Mouse (Mus musculus): ENCODE results near the gene H13. TPM values are rescaled to one million over a fixed set of nuclear protein-coding genes. Genes with fewer than 3 reads are reported as not detected.

H13 gene
- polyA plus RNA-seq, 1 experiment from 2014 or later: 172 TPM

DNA sequence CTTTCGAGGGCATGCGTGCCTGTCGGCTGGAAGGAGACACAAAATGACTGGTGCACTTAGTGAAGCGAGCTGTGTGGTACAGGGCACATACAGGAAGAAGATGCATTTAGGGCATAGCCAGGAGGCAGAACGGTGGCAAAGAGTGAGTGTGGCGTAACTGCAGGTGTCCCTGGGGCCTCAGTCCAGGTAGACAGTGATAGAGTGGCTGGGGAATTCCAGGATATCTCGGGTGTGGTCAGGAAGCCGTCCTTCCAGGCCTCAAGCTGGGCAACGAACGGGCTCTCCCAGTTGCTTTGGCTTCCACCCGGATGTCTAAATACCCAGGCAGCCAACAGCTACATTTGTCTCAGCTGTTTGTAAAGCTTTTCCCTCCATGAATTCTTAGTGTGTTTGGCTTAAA is 4.9 kb downstream of the H13 start:
- Histone ChIP-seq H3K4me2 (ENCODE audit: low read length) (no peak overlapping the region), H3K9ac (ENCODE audit: low read depth, low read length) (no peak overlapping the region), H3K36me3 (ENCODE audit: control insufficient read depth, insufficient read depth, low read length) (peaks cover 13% of the 10 kb centered on the region), H3K27me3 (replicated peaks; ENCODE audit: control insufficient read depth, insufficient read depth, low read length) (no peaks in the 10 kb centered on the region), H3K4me1 (ENCODE audit: control insufficient read depth, insufficient read depth, low read depth, low read length) (peaks cover 41% of the 10 kb centered on the region), H3K4me3 (ENCODE audit: low read length) (no peak overlapping the region), H3K9me3 (ENCODE audit: control insufficient read depth, low read length) (no peaks in the 10 kb centered on the region), H3K27ac (ENCODE audit: low read depth, low read length) (no peak overlapping the region)
- ATAC-seq: no peak
- 85% methylated on average over 11 of the region's 11 CpGs for WGBS

DNA sequence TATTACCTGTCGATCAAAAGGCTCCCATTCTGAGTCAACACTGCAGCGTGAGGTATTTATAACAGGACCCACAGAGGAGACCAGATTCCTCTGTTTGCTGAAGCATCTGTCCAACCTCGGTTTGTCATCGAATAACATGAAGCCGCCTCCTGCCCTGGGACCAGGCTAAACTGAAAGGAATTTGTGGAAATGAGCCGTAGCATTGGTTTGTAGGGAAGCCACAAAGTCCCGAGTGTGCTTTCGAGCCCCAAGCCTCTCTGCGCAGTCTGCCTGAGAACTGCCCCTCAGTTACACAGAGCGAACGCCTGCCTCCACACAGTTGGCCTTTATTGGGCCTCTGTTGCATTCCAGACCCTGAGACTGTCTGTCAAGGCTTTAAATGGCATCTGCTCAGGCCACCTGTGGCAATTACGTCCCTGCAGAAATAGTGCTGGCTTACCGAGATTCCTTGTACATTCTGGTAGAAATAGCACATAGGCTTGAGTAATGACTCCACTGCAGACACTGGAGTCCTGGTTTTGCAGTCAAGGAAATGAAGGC is 6.1 kb downstream of the H13 start:
- Histone ChIP-seq H3K4me2 (ENCODE audit: low read length) (no peak overlapping the region), H3K9ac (ENCODE audit: low read depth, low read length) (no peak overlapping the region), H3K9me3 (ENCODE audit: control insufficient read depth, low read length) (no peaks in the 10 kb centered on the region), H3K4me3 (ENCODE audit: low read length) (no peak overlapping the region), H3K27ac (ENCODE audit: low read depth, low read length) (no peak overlapping the region), H3K27me3 (replicated peaks; ENCODE audit: control insufficient read depth, insufficient read depth, low read length) (no peaks in the 10 kb centered on the region), H3K4me1 (ENCODE audit: control insufficient read depth, insufficient read depth, low read depth, low read length) (peaks cover 45% of the 10 kb centered on the region), H3K36me3 (ENCODE audit: control insufficient read depth, insufficient read depth, low read length) (peaks cover 14% of the 10 kb centered on the region)
- no peak for ATAC-seq
- WGBS: 84% methylated on average over 13 of the region's 13 CpGs

DNA sequence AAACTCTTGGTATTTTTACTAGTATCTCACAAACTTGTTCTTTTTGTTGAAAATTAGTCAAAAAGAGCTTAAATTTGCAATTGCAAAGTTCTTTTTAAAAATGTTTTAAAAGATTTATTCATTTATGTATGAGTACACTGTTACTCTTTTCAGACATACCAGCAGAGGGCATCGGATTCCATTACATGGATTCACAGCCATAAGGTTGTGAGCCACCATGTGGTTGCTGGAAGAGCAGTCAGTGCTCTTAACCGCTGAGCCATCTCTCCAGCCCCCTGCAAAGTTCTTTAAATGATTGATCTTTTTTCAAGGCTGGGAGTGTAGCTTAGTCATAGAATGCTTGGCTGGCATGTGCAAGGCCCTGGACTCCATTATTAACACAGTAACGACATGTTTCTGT is 9.0 kb downstream of the H13 start:
- Histone ChIP-seq H3K9ac (ENCODE audit: low read depth, low read length) (no peak overlapping the region), H3K9me3 (ENCODE audit: control insufficient read depth, low read length) (no peaks in the 10 kb centered on the region), H3K4me1 (ENCODE audit: control insufficient read depth, insufficient read depth, low read depth, low read length) (peaks cover 17% of the 10 kb centered on the region), H3K36me3 (ENCODE audit: control insufficient read depth, insufficient read depth, low read length) (peaks cover 41% of the 10 kb centered on the region), H3K27ac (ENCODE audit: low read depth, low read length) (no peak overlapping the region), H3K4me2 (ENCODE audit: low read length) (no peak overlapping the region), H3K27me3 (replicated peaks; ENCODE audit: control insufficient read depth, insufficient read depth, low read length) (no peaks in the 10 kb centered on the region), H3K4me3 (ENCODE audit: low read length) (no peak overlapping the region)
- 43% methylated on average over 3 of the region's 3 CpGs for WGBS
- peak; percentile 66 for ATAC-seq

DNA sequence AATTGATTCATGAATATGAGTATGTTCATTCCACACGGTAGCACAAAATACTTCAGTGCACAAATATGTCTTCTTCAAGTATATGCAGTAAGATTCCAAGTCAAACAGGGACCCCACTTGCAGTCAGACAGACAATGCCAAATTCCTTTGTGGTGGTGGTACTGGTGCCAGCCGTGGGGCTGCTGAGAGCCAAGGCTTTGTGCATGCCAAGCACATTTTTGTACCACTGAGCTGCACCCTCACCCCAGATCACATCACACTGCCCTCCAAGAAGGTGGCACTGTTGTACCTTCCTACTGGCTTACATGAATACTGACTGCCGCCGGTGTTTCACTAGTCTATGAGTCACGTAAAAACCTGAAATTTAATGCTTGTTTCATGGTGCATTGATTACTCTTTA is 9.7 kb downstream of the H13 start:
- WGBS: 75% methylated on average over 5 of the region's 5 CpGs
- peaks cover 47% of the 10 kb centered on the region for H3K36me3 ChIP-seq (ENCODE audit: control insufficient read depth, insufficient read depth, low read length)
- no peak overlapping the region for H3K9ac ChIP-seq (ENCODE audit: low read depth, low read length)
- H3K9me3 ChIP-seq (ENCODE audit: control insufficient read depth, low read length): no peaks in the 10 kb centered on the region
- no peak for ATAC-seq
- H3K4me3 ChIP-seq (ENCODE audit: low read length): no peak overlapping the region
- H3K4me1 ChIP-seq (ENCODE audit: control insufficient read depth, insufficient read depth, low read depth, low read length): peaks cover 14% of the 10 kb centered on the region
- no peak overlapping the region for H3K4me2 ChIP-seq (ENCODE audit: low read length)
- no peaks in the 10 kb centered on the region for H3K27me3 ChIP-seq (replicated peaks; ENCODE audit: control insufficient read depth, insufficient read depth, low read length)
- H3K27ac ChIP-seq (ENCODE audit: low read depth, low read length): no peak overlapping the region

DNA sequence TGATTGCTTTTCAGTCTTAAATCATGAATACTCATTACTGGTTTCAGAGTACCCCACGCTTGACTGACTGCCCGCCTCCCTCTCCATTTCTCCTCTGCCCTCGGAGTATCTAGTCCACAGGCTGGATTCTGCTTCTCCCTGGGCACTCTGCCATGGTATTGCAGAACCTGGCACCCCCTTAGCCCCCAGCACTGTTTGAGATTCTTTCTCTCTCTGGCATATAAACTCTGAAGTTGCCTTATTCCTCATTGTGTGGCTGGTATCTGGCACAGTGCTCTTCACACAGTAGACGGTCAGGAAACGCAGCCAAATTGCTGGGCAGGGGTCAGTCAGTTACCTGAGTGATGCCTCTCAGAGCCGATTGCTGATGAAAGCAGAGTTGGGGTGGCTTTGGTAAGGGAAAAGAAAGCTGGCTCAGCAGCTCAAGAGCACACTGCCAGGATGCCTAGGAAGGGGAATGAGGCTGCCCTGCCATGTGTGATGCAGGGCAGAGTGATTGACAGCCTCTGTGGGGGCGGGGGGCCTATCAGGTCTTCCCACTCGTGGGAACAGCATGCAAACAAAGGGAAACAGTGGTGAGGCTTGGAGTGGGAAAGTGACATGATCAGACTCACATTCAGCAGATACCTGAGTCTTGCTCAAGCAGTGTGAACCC is 10.6 kb downstream of the H13 start:
- H3K9ac ChIP-seq (ENCODE audit: low read depth, low read length): no peak overlapping the region
- H3K4me2 ChIP-seq (ENCODE audit: low read length): no peak overlapping the region
- 69% methylated on average over 8 of the region's 8 CpGs for WGBS
- H3K27me3 ChIP-seq (replicated peaks; ENCODE audit: control insufficient read depth, insufficient read depth, low read length): no peaks in the 10 kb centered on the region
- ATAC-seq: peak; percentile 84
- peaks cover 56% of the 10 kb centered on the region for H3K36me3 ChIP-seq (ENCODE audit: control insufficient read depth, insufficient read depth, low read length)
- H3K4me3 ChIP-seq (ENCODE audit: low read length): no peak overlapping the region
- H3K4me1 ChIP-seq (ENCODE audit: control insufficient read depth, insufficient read depth, low read depth, low read length): peaks cover 8% of the 10 kb centered on the region
- no peaks in the 10 kb centered on the region for H3K9me3 ChIP-seq (ENCODE audit: control insufficient read depth, low read length)
- peak overlapping the region; percentile 52; the same call in 1 of the 2 replicates for H3K27ac ChIP-seq (ENCODE audit: low read depth, low read length)

DNA sequence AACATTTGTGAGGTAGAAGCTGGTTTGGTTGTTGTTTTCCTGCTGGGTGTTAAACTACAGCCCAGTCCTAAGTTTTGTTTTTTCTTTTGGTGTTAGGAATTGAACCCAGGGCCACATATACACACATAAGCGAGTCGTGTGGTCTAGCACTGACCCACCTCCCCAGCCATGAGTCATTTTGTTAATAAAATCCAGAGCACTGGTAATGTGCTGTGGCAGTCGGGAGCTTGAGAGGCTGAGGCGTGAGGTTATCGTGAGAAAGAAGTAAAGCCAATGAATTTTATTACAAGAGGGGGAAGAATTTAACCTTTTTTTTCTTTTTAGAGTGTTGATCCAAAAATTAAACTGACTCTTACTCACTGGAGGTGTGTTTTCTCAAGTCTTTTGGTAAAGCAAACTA is 13.8 kb downstream of the H13 start:
- H3K9me3 ChIP-seq (ENCODE audit: control insufficient read depth, low read length): no peaks in the 10 kb centered on the region

DNA sequence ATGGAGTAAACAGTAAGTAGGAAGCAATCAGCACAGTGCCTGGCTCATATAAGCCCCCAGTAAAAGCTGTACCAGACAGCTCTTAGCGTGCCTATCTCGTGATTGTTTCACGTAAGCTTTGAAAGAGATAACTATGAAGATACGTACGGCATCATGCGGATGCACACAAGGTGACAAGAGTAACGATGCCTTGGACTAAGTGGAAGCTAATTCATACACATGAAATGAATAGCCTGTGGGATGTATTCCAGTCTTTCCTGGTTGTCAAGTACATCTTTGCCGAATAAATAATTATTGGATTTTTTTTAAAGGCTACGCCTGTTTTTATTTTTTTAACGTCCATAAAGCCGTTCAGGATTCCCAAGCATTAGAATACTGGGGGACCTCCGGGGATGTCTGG is 17.1 kb downstream of the H13 start:
- H3K27ac ChIP-seq (ENCODE audit: low read depth, low read length): peak overlapping the region; percentile 63
- peak overlapping the region; percentile 35; the same call in 1 of the 2 replicates for H3K9ac ChIP-seq (ENCODE audit: low read depth, low read length)
- 60% methylated on average over 12 of the region's 12 CpGs for WGBS
- no peaks in the 10 kb centered on the region for H3K27me3 ChIP-seq (replicated peaks; ENCODE audit: control insufficient read depth, insufficient read depth, low read length)
- ATAC-seq: peak; percentile 10
- peaks cover 77% of the 10 kb centered on the region for H3K36me3 ChIP-seq (ENCODE audit: control insufficient read depth, insufficient read depth, low read length)
- H3K9me3 ChIP-seq (ENCODE audit: control insufficient read depth, low read length): no peaks in the 10 kb centered on the region
- peak overlapping the region; percentile 36; the same call in 1 of the 2 replicates for H3K4me2 ChIP-seq (ENCODE audit: low read length)
- peak overlapping the region; percentile 19 for H3K4me3 ChIP-seq (ENCODE audit: low read length)
- H3K4me1 ChIP-seq (ENCODE audit: control insufficient read depth, insufficient read depth, low read depth, low read length): peaks cover 6% of the 10 kb centered on the region

More for the DNA sequence above, 13.8 kb downstream of the H13 start:
- Histone ChIP-seq H3K36me3 (ENCODE audit: control insufficient read depth, insufficient read depth, low read length) (peaks cover 71% of the 10 kb centered on the region), H3K4me3 (ENCODE audit: low read length) (no peak overlapping the region), H3K9ac (ENCODE audit: low read depth, low read length) (no peak overlapping the region), H3K4me2 (ENCODE audit: low read length) (no peak overlapping the region), H3K4me1 (ENCODE audit: control insufficient read depth, insufficient read depth, low read depth, low read length) (peaks cover 13% of the 10 kb centered on the region), H3K27me3 (replicated peaks; ENCODE audit: control insufficient read depth, insufficient read depth, low read length) (no peaks in the 10 kb centered on the region), H3K27ac (ENCODE audit: low read depth, low read length) (no peak overlapping the region)
- WGBS: 92% methylated on average over 5 of the region's 5 CpGs
- no peak for ATAC-seq

DNA sequence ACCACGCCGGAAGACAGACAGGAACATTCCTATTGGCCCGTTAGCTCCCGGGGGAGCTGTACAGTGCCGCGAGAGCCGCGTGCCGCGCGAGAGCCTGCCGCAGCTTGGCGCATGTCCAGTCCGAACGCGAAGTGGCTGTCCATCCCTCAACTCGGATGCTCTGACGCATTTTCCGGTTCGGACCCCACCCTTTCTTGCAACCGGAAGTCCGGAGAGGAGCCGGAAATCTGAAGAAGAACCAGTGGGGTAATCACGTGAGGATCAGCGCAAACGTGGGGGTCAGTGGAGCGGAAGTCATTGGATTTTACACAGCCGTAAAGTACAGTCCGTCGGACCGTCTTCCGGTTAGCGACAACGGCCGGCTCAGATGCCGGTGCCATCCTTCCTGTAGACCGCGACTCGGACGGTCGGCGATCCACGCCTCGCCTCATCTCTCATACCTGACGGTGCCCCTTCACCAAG is 17.6 kb downstream of the H13 start, which contains the start of gene Mcts2:
TSS of gene Mcts2 (plus strand) at position 230 of the 462 bp plus-strand sequence.
- no peaks in the 10 kb centered on the region for H3K9me3 ChIP-seq (ENCODE audit: control insufficient read depth, low read length)
- H3K4me2 ChIP-seq (ENCODE audit: low read length): peak within 1 kb of the TSS; percentile 74
- WGBS: 72% methylated on average over 45 of the region's 45 CpGs
- peaks cover 73% of the 10 kb centered on the region for H3K36me3 ChIP-seq (ENCODE audit: control insufficient read depth, insufficient read depth, low read length)
- peak; percentile 96 for ATAC-seq
- H3K9ac ChIP-seq (ENCODE audit: low read depth, low read length): peak within 1 kb of the TSS; percentile 35
- H3K4me1 ChIP-seq (ENCODE audit: control insufficient read depth, insufficient read depth, low read depth, low read length): peaks cover 6% of the 10 kb centered on the region
- peak within 1 kb of the TSS; percentile 40 for H3K4me3 ChIP-seq (ENCODE audit: low read length)
- peak within 1 kb of the TSS; percentile 63 for H3K27ac ChIP-seq (ENCODE audit: low read depth, low read length)
- no peaks in the 10 kb centered on the region for H3K27me3 ChIP-seq (replicated peaks; ENCODE audit: control insufficient read depth, insufficient read depth, low read length)

DNA sequence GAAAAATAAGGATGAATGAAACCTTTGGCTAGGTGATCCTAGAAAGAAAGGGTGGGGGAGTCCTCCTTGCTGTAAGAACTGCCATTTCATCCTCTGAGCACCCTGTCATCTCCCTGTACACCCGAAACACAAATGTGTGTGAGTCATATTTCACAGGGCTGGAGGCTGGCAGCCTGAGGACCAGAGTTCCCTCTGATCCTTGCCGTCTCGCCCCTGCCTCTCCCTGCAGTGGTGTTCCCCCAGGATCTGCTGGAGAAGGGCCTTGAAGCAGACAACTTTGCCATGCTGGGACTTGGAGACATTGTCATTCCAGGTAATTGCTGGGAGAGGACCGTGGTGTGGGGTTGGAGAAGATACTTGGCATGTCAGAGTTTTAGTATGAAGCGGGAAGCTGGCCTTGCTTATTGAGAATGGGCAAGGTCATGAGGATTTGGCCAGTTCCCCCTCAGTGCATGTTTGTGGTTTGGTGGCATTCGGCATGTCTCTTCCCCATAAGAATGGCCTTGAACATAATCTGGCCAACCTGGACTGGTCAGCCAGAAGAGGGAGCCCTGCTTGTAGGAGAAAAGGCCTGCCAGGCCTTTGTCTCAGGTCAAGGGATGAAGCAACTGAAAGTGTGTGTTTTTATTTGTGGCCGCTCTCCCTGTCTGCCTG is 22.4 kb downstream of the H13 start:
- H3K4me3 ChIP-seq (ENCODE audit: low read length): no peak overlapping the region
- H3K9me3 ChIP-seq (ENCODE audit: control insufficient read depth, low read length): no peaks in the 10 kb centered on the region
- H3K36me3 ChIP-seq (ENCODE audit: control insufficient read depth, insufficient read depth, low read length): peaks cover 31% of the 10 kb centered on the region
- no peak for ATAC-seq
- H3K9ac ChIP-seq (ENCODE audit: low read depth, low read length): no peak overlapping the region
- peaks cover 14% of the 10 kb centered on the region for H3K4me1 ChIP-seq (ENCODE audit: control insufficient read depth, insufficient read depth, low read depth, low read length)
- no peaks in the 10 kb centered on the region for H3K27me3 ChIP-seq (replicated peaks; ENCODE audit: control insufficient read depth, insufficient read depth, low read length)
- no peak overlapping the region for H3K4me2 ChIP-seq (ENCODE audit: low read length)
- WGBS: 71% methylated on average over 7 of the region's 7 CpGs
- H3K27ac ChIP-seq (ENCODE audit: low read depth, low read length): no peak overlapping the region; the same call in 1 of the 2 replicates
